In the genomic region with DNA sequence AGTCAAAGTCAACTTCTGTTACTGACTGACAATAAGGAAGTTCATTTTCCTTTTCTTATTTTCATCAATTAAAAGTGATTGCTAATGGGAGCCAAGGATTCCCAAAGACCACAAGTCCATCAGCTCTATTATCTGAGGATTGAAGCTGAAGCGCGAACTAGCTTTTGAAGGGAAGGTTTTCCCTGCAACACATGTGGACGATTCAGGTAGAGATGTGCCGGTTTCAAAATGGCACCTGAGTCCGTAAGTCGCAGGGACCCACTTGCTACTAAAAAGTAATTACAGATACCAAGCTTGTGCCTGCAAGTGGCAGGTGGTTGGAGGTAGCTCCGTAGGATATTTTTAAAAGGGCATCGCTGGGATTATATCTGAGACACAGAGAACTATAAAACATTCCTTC, we compare ENCODE assay signal across 9 mouse cellular contexts. TPM values are rescaled to one million over a fixed set of nuclear protein-coding genes. Genes with fewer than 3 reads are reported as not detected.
DNase-seq lines count a peak whose midpoint lies in the region; ATAC-seq and TF ChIP-seq lines count a peak whose summit lies in the region.
"Had no signal": no experiment of that assay in that cellular context is flagged by ENCODE, and none has a peak within 500 bp of the region (broad histone marks: within the 10 kb centered on the region; RNA-seq: fewer than 3 reads in every experiment).

No protein-coding gene starts in this region.

- no peak for ATAC-seq in liver, embryonic 11.5 days (replicated peaks; ENCODE audit: low FRiP score)
- no peak for ATAC-seq in stomach, embryonic 16.5 days (ENCODE audit: insufficient read depth, low FRiP score)

- no peaks in the 10 kb centered on the region for H3K9me3 ChIP-seq in liver, embryonic 11.5 days (ENCODE audit: control insufficient read depth, low read length)
- H3K9me3 ChIP-seq in stomach, embryonic 16.5 days (replicated peaks; ENCODE audit: control insufficient read depth, low read length): no peaks in the 10 kb centered on the region

- H3K4me2 ChIP-seq in liver, embryonic 11.5 days: peak overlapping the region; percentile 68
- H3K4me2 ChIP-seq in stomach, embryonic 16.5 days (ENCODE audit: low read depth, low read length): peak overlapping the region; percentile 50

- peak overlapping the region; percentile 84 for H3K4me3 ChIP-seq in gastrocnemius, adult 2 months
- peak overlapping the region; percentile 59; the same call in 1 of the 2 replicates for H3K4me3 ChIP-seq in liver, embryonic 11.5 days (ENCODE audit: low read depth, low read length)
- H3K4me3 ChIP-seq in stomach, embryonic 16.5 days (replicated peaks; ENCODE audit: low read length): peak overlapping the region; percentile 63

- intact Hi-C loops in gastrocnemius, adult 2 months (cut with DNase I): loop anchor here (10.0 kb wide), 2 partner anchors 55 to 125 kb away; no protein-coding TSS in a partner anchor
- intact Hi-C loops in gastrocnemius, postnatal 36 days (cut with DNase I): loop anchor here (10.0 kb wide), 1 partner anchor 105 kb away; no protein-coding TSS in a partner anchor

- H3K4me1 ChIP-seq in liver, embryonic 11.5 days (replicated peaks; ENCODE audit: control insufficient read depth, insufficient read depth, low read length): peaks cover 2% of the 10 kb centered on the region; the same call in 1 of the 2 replicates
- 0 out of 2 replicates have a peak, but pooled peaks cover 6% of the 10 kb centered on the region for H3K4me1 ChIP-seq in stomach, embryonic 16.5 days (ENCODE audit: control insufficient read depth, insufficient read depth, low read length)

- WGBS in liver, embryonic 11.5 days: 53% methylated on average over 8 of the region's 8 CpGs
- 58% methylated on average over 8 of the region's 8 CpGs for WGBS in stomach, embryonic 16.5 days

- H3K36me3 ChIP-seq in liver, embryonic 11.5 days (ENCODE audit: control insufficient read depth, insufficient read depth, low read length): no peaks in the 10 kb centered on the region
- 0 out of 2 replicates have a peak, but pooled peaks cover 4% of the 10 kb centered on the region for H3K36me3 ChIP-seq in stomach, embryonic 16.5 days (ENCODE audit: control insufficient read depth, insufficient read depth, low read length)

- no peak for TF ChIP-seq CTCF in gastrocnemius, adult 2 months (IDR thresholded peaks at IDR 0.05)

- H3K9ac ChIP-seq in liver, embryonic 11.5 days (ENCODE audit: low read depth, low read length): no peak overlapping the region
- H3K9ac ChIP-seq in stomach, embryonic 16.5 days (ENCODE audit: low read length): peak overlapping the region; percentile 59

- H3K27ac ChIP-seq in gastrocnemius, adult 2 months: peak overlapping the region; percentile 79
- H3K27ac ChIP-seq in liver, embryonic 11.5 days (ENCODE audit: low read depth, low read length): peak overlapping the region; percentile 19; the same call in 1 of the 2 replicates
- peak overlapping the region; percentile 97 for H3K27ac ChIP-seq in stomach, embryonic 16.5 days (ENCODE audit: low read length)

- DNase-seq in gastrocnemius, adult 2 months: no peak
- no peak for DNase-seq in gastrocnemius, adult 18-20 months (ENCODE audit: low spot score)
- DNase-seq in thymus, postnatal 0 days (ENCODE audit: low spot score): peak; percentile 17
- no peak for DNase-seq in thymus, postnatal 4 days
- no peak for DNase-seq in liver, embryonic 11.5 days (ENCODE audit: low spot score)
- no peak for DNase-seq in right cerebral cortex, postnatal 36 days (ENCODE audit: low spot score in 2 of 2)
- no peak for DNase-seq in gastrocnemius, postnatal 36 days
- DNase-seq: right cerebral cortex, adult 18-20 months had no signal

- H3K27me3 ChIP-seq in liver, embryonic 11.5 days (replicated peaks; ENCODE audit: control insufficient read depth, insufficient read depth, low read length): peaks cover 15% of the 10 kb centered on the region
- 0 out of 2 replicates have a peak, but pooled peaks cover 4% of the 10 kb centered on the region for H3K27me3 ChIP-seq in stomach, embryonic 16.5 days (ENCODE audit: control insufficient read depth, insufficient read depth, low read length)

RNA-seq across cellular contexts. Expression of a gene that starts 0.7 kb away (rescaled TPM):
- 100 to 1,000 TPM; 120 to 207 TPM for total RNA-seq in gastrocnemius, adult 2 months (2021)
- total RNA-seq in gastrocnemius, adult 18-20 months (2021): 100 to 1,000 TPM; 127 to 178 TPM
- polyA plus RNA-seq in thymus, postnatal 0 days (2015; fragmentation: Nextera tagmentation; extraction: Ambion mirVana): 6,098 and 6,310 TPM in 2 replicates
- 1,729 and 1,856 TPM in 2 replicates for polyA plus RNA-seq in liver, embryonic 11.5 days (2014; fragmentation: Nextera tagmentation; extraction: Ambion mirVana)
- 5,589 and 6,437 TPM in 2 replicates for polyA plus RNA-seq in stomach, embryonic 16.5 days (2015; fragmentation: Nextera tagmentation; extraction: Ambion mirVana)
- total RNA-seq in gastrocnemius, postnatal 36 days (2021): 100 to 1,000 TPM; 162 to 173 TPM

RNA-seq across cellular contexts. Expression of a gene that starts 54.3 kb away (rescaled TPM):
- under 1 TPM; 0.36 to 0.73 TPM for total RNA-seq in gastrocnemius, adult 2 months (2021)
- total RNA-seq in gastrocnemius, adult 18-20 months (2021): under 1 TPM; 0.40 to 0.84 TPM
- polyA plus RNA-seq in thymus, postnatal 0 days (2015; fragmentation: Nextera tagmentation; extraction: Ambion mirVana): 0.59 and 0.79 TPM in 2 replicates
- 0.63 and 0.84 TPM in 2 replicates for polyA plus RNA-seq in liver, embryonic 11.5 days (2014; fragmentation: Nextera tagmentation; extraction: Ambion mirVana)
- 0.81 and 0.93 TPM in 2 replicates for polyA plus RNA-seq in stomach, embryonic 16.5 days (2015; fragmentation: Nextera tagmentation; extraction: Ambion mirVana)
- under 1 TPM; 0.47 to 0.54 TPM for total RNA-seq in gastrocnemius, postnatal 36 days (2021)

Comparison
In these comparisons a context has a peak if more than half of its experiments do, and no peak if none do; other contexts are left out.
1. H3K27ac ChIP-seq: peak in every context shown above with its lines; median percentile 97 in stomach, embryonic 16.5 days; 79 in gastrocnemius, adult 2 months; 19 in liver, embryonic 11.5 days.